Mouse (Mus musculus) liver, embryonic 14.5 days (tissue): ENCODE data around the gene Nav1. TPM values are rescaled to one million over a fixed set of nuclear protein-coding genes. Genes with fewer than 3 reads are reported as not detected.
"Not testable (repeated sequence)": the region's sequence is repeated elsewhere in the genome, so short reads cannot be mapped to it uniquely, and the experiment has no call there.

Experiments used
- ATAC-seq: fragments of 200-750 bp; cut with Nextera tagmentation; 2 replicates; pipeline ENCODE4 v1.8.0; 2017; ENCODE audit warnings: moderate number of reproducible peaks, mild to moderate bottlenecking, moderate library complexity; ENCODE audit not compliant: insufficient read depth
- DNase-seq, 3 experiments: peaks; one replicate each; pipeline ENCODE4 v3.0.0-alpha.2; 2012 to 2013; ENCODE audit warnings: low read depth in 3 of 3, low spot score in 3 of 3
- H3K27ac ChIP-seq: fragments of 300-500 bp; sonication (generic); 2 replicates; pipeline ENCODE4 v1.5.1; 2014; ENCODE audit warnings: moderate library complexity, mild to moderate bottlenecking, control low read depth, inconsistent platforms
- H3K27me3 ChIP-seq: fragments of 300-500 bp; sonication (generic); 2 replicates; pipeline ENCODE4 v1.6.1; 2014; ENCODE audit warnings: mild to moderate bottlenecking, low read length, moderate library complexity; ENCODE audit not compliant: control insufficient read depth, insufficient read depth
- H3K36me3 ChIP-seq: fragments of 300-500 bp; sonication (generic); replicated peaks from 2 replicates; pipeline ENCODE4 v1.6.1; 2014; ENCODE audit warnings: low read depth; ENCODE audit not compliant: control insufficient read depth, insufficient read depth
- H3K4me1 ChIP-seq, 2 experiments: fragments of 200-500 bp in 1 of 2; fragments of 300-500 bp in 1 of 2; sonication (generic) in 1 of 2; replicated peaks; 2 replicates each; pipeline ENCODE4 v1.6.1; 2012 to 2014; ENCODE audit warnings: antibody characterized with exemption in 1 of 2, inconsistent platforms in 1 of 2, low read length in 1 of 2; ENCODE audit not compliant: control insufficient read depth in 2 of 2, insufficient read depth in 2 of 2
- H3K4me2 ChIP-seq: fragments of 300-500 bp; sonication (generic); 2 replicates; pipeline ENCODE4 v1.6.1; 2014; ENCODE audit warnings: low read depth, mild to moderate bottlenecking, control low read depth, moderate library complexity
- H3K4me3 ChIP-seq, 2 experiments: fragments of 200-500 bp in 1 of 2; fragments of 300-500 bp in 1 of 2; sonication (generic) in 1 of 2; 2 replicates each; pipeline ENCODE4 v1.5.1; 2012 to 2014; ENCODE audit warnings: low read depth in 2 of 2, low read length in 2 of 2, mild to moderate bottlenecking in 2 of 2, control low read depth in 1 of 2, inconsistent platforms in 1 of 2, moderate library complexity in 1 of 2; ENCODE audit not compliant: insufficient read depth in 1 of 2
- H3K9ac ChIP-seq: fragments of 300-500 bp; sonication (generic); replicated peaks from 2 replicates; pipeline ENCODE4 v1.6.1; 2014; ENCODE audit warnings: mild to moderate bottlenecking, control low read depth, moderate library complexity
- H3K9me3 ChIP-seq: fragments of 300-500 bp; sonication (generic); 2 replicates; pipeline ENCODE4 v1.6.1; 2016; ENCODE audit warnings: low read length, mixed read lengths; ENCODE audit not compliant: control insufficient read depth
- CTCF ChIP-seq: IDR thresholded peaks from 2 replicates; pipeline ENCODE4 v1.5.1; 2016; ENCODE audit warnings: antibody characterized with exemption, low read depth, control low read depth
- EP300 ChIP-seq: IDR thresholded peaks from 2 replicates; pipeline ENCODE4 v1.6.1; 2016; ENCODE audit warnings: antibody characterized with exemption, low read depth
- WGBS: fragments of 180-500 bp; shearing (Covaris S2); extraction: QIAGEN DNeasy Blood & Tissue Kit; methylation state at CpG from one replicate; pipeline ENCODE4 v1.1.7; 2014; ENCODE audit not compliant: insufficient replicate concordance; 5-methylcytosine and 5-hydroxymethylcytosine counted together
- polyA plus RNA-seq, 2 experiments: library from polyadenylated mRNA; depleted of rRNA in 1 of 2; stranded (reverse) in 1 of 2; unstranded in 1 of 2; fragments of >200 nt; fragmentation: Nextera tagmentation in 1 of 2; extraction: Ambion mirVana in 1 of 2; gene quantifications; 2 replicates each; pipeline versions ENCODE4 v1.2.1 to v1.2.3; 2012 to 2014

Gene Nav1
- polyA plus RNA-seq, 2 experiments, result 1.0 to 1.5 TPM

DNA sequence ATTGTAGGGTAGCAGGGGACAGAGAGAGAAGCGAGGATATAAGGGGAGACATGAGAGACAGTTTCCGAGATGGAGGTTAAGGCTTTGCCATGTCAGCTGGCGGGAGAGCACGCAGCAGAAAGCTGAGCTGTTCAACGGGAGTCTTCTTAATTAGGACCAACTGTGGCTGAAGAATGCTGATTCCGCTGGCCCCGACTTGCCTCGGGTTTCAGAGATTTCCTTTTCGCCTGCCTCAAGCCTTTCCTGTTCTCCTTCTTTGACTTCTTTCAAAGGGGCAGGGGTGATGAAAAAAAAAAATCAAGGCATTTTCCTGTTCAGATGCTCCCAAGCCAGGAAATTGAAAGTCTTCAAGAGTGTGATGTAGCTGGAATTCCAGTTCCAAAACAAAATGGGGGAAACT, 118.2 kb downstream of the Nav1 start:
- DNase-seq (no peak), ATAC-seq (no peak)
- no peak overlapping the region for H3K4me3 ChIP-seq
- TF ChIP-seq EP300 (no peak), CTCF (no peak)
- no peaks in the 10 kb centered on the region for H3K9me3 ChIP-seq
- WGBS, result 53% methylated on average over 9 of the region's 9 CpGs
- no peaks in the 10 kb centered on the region; a peak in 1 of 4 replicates for H3K4me1 ChIP-seq
- H3K4me2 ChIP-seq, result no peak overlapping the region
- H3K27me3 ChIP-seq, result no peaks in the 10 kb centered on the region
- no peaks in the 10 kb centered on the region for H3K36me3 ChIP-seq
- H3K27ac ChIP-seq, result no peak overlapping the region
- H3K9ac ChIP-seq, result no peak overlapping the region

DNA sequence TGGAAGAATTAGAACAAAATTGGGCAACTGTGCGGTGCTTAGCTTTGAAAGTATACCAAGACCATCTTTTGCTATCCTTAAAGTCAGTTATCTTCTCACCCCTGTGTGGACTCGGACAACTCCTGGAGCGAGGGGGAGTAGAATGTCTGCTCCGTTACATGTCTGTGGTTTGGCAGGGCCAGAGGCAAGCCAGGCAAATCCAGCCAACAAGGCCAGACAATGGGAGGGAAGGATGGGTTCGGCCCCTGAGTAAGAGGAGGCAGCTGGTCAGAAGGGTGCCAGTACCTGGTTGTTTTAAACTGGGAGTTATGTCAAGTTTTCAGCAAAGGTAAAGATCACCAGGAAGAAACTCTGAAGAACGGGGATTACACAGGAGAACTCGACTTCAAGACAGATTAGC, 121.9 kb downstream of the Nav1 start:
- ATAC-seq (no peak), DNase-seq (no peak)
- no peaks in the 10 kb centered on the region for H3K9me3 ChIP-seq
- no peak overlapping the region for H3K9ac ChIP-seq
- H3K36me3 ChIP-seq, result no peaks in the 10 kb centered on the region
- TF ChIP-seq EP300, result no peak
- TF ChIP-seq CTCF, result no peak
- 77% methylated on average over 7 of the region's 7 CpGs for WGBS
- no peaks in the 10 kb centered on the region; a peak in 1 of 4 replicates for H3K4me1 ChIP-seq
- no peak overlapping the region for H3K4me2 ChIP-seq
- H3K27me3 ChIP-seq, result no peaks in the 10 kb centered on the region
- H3K4me3 ChIP-seq, result no peak overlapping the region
- no peak overlapping the region for H3K27ac ChIP-seq

DNA sequence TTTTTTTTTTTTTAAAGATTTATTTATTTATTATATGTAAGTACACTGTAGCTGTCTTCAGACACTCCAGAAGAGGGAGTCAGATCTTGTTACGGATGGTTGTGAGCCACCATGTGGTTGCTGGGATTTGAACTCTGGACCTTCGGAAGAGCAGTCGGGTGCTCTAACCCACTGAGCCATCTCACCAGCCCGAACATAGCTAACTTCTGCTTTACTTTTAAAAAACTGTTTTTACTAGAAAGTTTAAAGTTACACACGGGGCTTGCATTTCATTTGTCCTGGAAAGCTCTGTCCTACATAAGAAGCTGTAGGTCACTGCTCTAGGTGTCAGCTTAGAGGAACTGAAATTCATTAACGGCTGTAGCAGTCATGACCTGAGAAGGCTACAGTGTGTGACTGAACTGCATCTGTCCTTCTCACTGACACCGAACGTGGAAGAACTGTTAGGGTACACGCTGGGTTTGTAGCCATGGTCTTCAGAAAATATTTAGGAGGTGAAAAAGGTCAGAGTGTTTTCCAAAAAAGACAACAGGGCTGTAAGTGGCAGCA, 122.5 kb downstream of the Nav1 start:
- H3K27me3 ChIP-seq, H3K36me3 ChIP-seq, H3K4me2 ChIP-seq, H3K4me1 ChIP-seq, H3K9ac ChIP-seq, ATAC-seq, DNase-seq, H3K9me3 ChIP-seq, H3K4me3 ChIP-seq, H3K27ac ChIP-seq: not testable (repeated sequence)
- WGBS, result 71% methylated on average over 8 of the region's 9 CpGs

DNA sequence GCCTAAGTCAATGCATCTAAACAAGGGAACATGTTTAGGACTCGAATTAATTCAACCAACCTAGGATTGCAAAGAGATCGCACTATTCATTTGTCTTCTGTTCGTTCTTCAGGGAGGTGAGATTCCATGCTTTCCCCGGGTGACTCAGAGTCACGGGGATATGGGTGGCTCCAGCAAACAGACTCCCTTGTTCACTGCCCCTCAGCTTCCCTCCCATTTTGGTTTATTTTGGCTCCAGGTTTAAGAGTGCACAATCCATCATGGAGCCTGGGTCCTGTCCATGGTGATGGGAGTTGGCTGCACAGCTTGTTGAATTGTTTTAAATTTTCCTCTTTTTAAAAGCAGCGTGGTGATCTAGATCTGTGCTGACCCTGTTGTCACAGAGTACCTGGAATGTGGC, 123.1 kb downstream of the Nav1 start:
- 78% methylated on average over 6 of the region's 6 CpGs for WGBS
- no peak overlapping the region for H3K9ac ChIP-seq
- no peaks in the 10 kb centered on the region; a peak in 1 of 4 replicates for H3K4me1 ChIP-seq
- no peak overlapping the region for H3K4me3 ChIP-seq
- H3K27ac ChIP-seq, result no peak overlapping the region
- no peaks in the 10 kb centered on the region for H3K9me3 ChIP-seq
- DNase-seq, result no peak
- no peaks in the 10 kb centered on the region for H3K36me3 ChIP-seq
- H3K4me2 ChIP-seq, result no peak overlapping the region
- no peak for ATAC-seq
- H3K27me3 ChIP-seq, result no peaks in the 10 kb centered on the region
- no peak for TF ChIP-seq EP300
- no peak for TF ChIP-seq CTCF

DNA sequence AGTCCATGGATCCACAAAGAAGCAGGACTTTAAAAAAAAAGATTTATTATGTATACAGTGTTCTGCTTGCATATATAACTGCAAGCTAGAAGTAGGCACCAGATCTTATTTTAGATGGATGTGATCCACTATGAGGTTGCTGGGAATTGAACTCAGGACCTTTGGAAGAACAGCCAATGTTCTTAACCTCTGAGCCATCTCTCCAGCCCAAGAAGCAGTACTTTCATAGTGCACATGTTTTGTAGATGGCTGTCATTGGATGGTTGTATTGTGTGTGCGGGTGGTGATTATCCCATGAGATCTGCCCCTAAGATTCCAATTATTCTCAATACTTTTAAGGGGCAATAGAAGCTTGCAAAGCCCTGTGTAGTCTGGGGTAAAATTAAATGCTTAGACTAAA, 124.4 kb downstream of the Nav1 start:
- H3K4me1 ChIP-seq, result no peaks in the 10 kb centered on the region; a peak in 1 of 4 replicates
- H3K9ac ChIP-seq, result no peak overlapping the region
- ATAC-seq (no peak), DNase-seq (no peak)
- H3K27ac ChIP-seq, result no peak overlapping the region
- no peaks in the 10 kb centered on the region for H3K9me3 ChIP-seq
- WGBS, result 85% methylated on average over 1 of the region's 1 CpGs
- TF ChIP-seq CTCF, result no peak
- no peak for TF ChIP-seq EP300
- no peak overlapping the region for H3K4me3 ChIP-seq
- no peak overlapping the region for H3K4me2 ChIP-seq
- H3K27me3 ChIP-seq, result no peaks in the 10 kb centered on the region
- H3K36me3 ChIP-seq, result no peaks in the 10 kb centered on the region

DNA sequence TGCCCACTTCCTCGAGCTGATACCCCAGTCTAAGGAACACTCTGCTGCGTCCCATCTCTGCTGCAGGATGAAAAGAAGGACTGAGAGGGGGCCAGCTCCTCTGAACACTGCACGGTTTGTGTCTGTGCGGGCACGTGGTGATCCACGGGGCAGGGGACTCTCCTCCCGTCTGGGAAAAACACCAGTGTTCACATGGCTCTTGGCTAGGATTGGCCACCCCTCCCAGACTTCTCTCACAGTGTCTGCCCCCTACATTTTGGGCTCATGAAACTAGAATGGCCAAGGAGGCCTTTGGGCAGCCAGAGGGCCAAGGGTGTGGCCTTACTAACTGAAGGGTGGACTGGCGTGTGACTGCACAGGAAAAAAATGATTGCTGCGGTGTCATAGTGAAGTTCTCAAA, 125.4 kb downstream of the Nav1 start:
- 71% methylated on average over 9 of the region's 9 CpGs for WGBS
- no peak overlapping the region for H3K27ac ChIP-seq
- no peaks in the 10 kb centered on the region for H3K27me3 ChIP-seq
- no peak for ATAC-seq
- no peaks in the 10 kb centered on the region for H3K36me3 ChIP-seq
- no peak overlapping the region for H3K4me2 ChIP-seq
- DNase-seq, result no peak
- no peak overlapping the region for H3K4me3 ChIP-seq
- TF ChIP-seq CTCF (no peak), EP300 (no peak)
- H3K4me1 ChIP-seq, result no peaks in the 10 kb centered on the region
- H3K9ac ChIP-seq, result no peak overlapping the region
- no peaks in the 10 kb centered on the region for H3K9me3 ChIP-seq
